Mouse (Mus musculus): Measurements from ENCODE around the gene Ulk3. TPM values are rescaled to one million over a fixed set of nuclear protein-coding genes. Genes with fewer than 3 reads are reported as not detected.

Ulk3 gene
- polyA plus RNA-seq, 1 experiment from 2014 or later, result 17.3 TPM

DNA sequence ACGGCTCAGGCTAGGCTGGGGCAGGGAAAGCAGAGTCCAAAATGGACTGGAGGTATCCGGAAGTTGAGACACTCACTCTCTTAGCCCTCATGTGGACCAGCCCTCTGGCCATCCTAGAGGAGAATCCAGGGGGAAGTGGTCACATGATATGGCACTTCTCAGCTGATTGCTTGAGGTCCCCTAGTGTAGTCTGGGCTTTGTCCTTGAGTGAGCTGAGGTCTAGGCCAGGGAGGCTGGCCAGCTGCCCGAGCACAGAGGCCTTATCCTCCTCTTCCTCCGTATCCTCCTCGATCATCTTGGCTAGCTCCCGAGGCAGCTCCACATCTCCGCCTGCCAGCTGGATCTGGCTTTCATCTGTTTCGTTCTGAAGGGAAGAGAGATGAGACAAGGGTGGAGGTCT lies 12.8 kb downstream of the Ulk3 start:
- no peak overlapping the region for H3K4me3 ChIP-seq
- H3K36me3 ChIP-seq, result no peaks in the 10 kb centered on the region
- 63% methylated on average over 8 of the region's 8 CpGs for WGBS
- ATAC-seq (ENCODE audit: insufficient number of reproducible peaks, insufficient read depth, low FRiP score, low TSS enrichment), result no peak
- peaks cover 12% of the 10 kb centered on the region; the same call in 1 of the 2 replicates for H3K27me3 ChIP-seq
- H3K4me1 ChIP-seq, result peaks cover 30% of the 10 kb centered on the region
- H3K4me2 ChIP-seq (replicated peaks), result no peak overlapping the region
- no peak overlapping the region for H3K9ac ChIP-seq
- no peak overlapping the region for H3K27ac ChIP-seq
- no peaks in the 10 kb centered on the region for H3K9me3 ChIP-seq

DNA sequence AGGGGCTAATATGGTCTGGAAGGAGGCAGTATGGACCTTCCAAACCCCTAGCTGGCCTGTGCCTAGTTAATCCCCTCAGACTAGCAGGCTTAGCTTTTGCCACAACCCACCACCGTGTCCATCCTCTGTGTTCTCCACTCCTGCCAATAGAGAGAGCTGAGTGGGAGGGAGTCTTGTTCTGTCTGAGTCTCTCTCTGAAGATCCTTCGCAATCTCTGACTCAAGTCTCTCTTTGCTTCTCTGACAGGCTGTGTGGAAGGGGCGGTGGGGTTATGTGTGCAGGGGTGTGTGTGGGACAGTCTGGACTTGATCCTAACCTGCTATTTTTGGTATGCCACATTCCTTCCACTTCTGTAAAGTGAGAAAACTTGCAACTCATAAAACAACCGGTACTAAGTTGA lies 15.6 kb downstream of the Ulk3 start:
- 77% methylated on average over 4 of the region's 4 CpGs for WGBS
- Histone ChIP-seq H3K9ac (no peak overlapping the region), H3K4me2 (replicated peaks) (no peak overlapping the region), H3K36me3 (no peaks in the 10 kb centered on the region), H3K4me1 (peaks cover 18% of the 10 kb centered on the region), H3K9me3 (no peaks in the 10 kb centered on the region), H3K4me3 (no peak overlapping the region), H3K27me3 (peaks cover 12% of the 10 kb centered on the region; the same call in 1 of the 2 replicates), H3K27ac (no peak overlapping the region)
- no peak for ATAC-seq (ENCODE audit: insufficient number of reproducible peaks, insufficient read depth, low FRiP score, low TSS enrichment)

DNA sequence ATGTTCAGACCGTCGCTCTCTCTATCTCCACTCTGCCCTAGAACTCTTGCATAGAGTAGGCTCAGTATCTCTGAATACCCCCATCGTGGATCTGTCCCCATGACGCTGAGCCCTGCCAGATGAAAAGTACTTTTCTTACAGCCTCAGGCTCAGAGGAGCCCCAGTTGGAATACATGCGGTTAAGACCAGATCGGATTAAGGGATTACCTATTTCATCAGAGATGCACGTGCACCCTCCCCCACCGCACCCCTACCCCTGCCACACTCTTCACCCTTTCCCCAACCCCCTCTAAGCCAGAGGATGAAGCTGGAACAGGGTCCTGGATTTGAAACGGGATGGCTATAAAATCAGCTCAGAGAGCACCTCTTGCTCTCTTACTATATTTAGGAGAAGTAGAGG lies 16.3 kb downstream of the Ulk3 start:
- Histone ChIP-seq H3K4me2 (replicated peaks) (no peak overlapping the region), H3K4me3 (no peak overlapping the region), H3K27me3 (peaks cover 12% of the 10 kb centered on the region; the same call in 1 of the 2 replicates), H3K36me3 (no peaks in the 10 kb centered on the region), H3K27ac (no peak overlapping the region), H3K9ac (no peak overlapping the region), H3K9me3 (no peaks in the 10 kb centered on the region), H3K4me1 (peaks cover 14% of the 10 kb centered on the region)
- WGBS, result 12% methylated on average over 9 of the region's 9 CpGs
- no peak for ATAC-seq (ENCODE audit: insufficient number of reproducible peaks, insufficient read depth, low FRiP score, low TSS enrichment)

DNA sequence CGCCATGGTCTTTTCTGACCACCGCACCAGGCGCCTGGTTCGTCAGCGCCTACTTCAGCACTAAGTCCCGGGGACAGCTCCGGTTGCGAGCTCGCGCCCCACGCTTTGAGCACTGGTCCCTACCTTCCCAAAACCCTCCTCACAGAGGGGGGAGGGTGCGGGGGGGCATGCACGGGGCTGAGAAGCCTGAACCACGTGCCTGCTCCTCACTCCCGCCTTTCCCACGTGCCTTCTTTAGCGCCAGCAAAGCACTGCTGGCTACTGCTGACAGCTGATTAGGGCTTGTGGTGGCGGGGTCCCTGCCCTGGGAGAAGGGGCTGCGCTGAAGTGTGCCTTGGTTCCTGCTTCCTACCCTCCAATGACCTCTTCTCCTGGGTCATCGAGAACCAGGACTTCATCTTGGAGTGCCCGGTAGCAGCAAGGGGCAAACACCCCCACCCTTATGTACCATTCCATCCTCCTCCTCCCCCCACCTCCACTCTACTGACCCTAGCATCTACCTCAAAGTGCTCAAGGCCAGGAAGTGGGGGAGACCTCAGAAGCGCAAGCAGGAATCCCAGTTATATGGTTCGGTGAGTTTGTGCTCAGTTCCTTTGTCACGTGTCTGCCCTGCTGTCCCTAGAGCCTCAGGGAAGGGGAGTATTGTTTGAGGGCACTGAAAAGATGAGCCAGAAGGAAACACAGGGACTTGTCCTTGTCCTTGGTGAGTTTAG lies 17.0 kb downstream of the Ulk3 start, which contains the start of gene Cplx3:
Gene Cplx3, minus strand, starts transcription at position 143 of the 713 bp plus-strand sequence.
- Histone ChIP-seq H3K4me2 (replicated peaks) (peak within 1 kb of the TSS; percentile 29), H3K27ac (no peak within 1 kb of the TSS), H3K9ac (no peak within 1 kb of the TSS), H3K4me1 (peaks cover 9% of the 10 kb centered on the region; the same call in 1 of the 2 replicates), H3K4me3 (no peak within 1 kb of the TSS), H3K9me3 (no peaks in the 10 kb centered on the region), H3K36me3 (no peaks in the 10 kb centered on the region), H3K27me3 (peaks cover 12% of the 10 kb centered on the region; the same call in 1 of the 2 replicates)
- peak; percentile 82; the same call in 1 of the 2 replicates for ATAC-seq (ENCODE audit: insufficient number of reproducible peaks, insufficient read depth, low FRiP score, low TSS enrichment)
- 5% methylated on average over 24 of the region's 24 CpGs for WGBS

DNA sequence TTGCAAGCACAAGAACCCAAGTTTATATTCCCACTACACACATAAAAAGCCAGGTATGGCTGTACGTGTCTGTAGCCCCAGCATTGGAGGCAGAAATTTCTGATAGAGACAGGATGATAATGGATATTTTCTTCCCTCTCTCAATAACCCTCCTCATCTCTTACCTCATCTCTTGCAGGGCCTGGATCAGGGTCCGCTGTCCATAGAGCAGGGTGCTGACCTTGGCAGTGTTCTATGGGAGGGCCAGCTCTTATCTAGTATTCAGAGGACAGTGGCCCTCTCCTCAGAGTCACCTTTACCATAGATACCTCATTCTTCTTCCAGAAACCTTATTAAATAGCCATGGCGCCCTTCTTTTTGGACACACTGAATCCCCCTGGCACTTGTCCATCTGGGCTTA lies 20.6 kb downstream of the Ulk3 start:
- Histone ChIP-seq H3K4me1 (peaks cover 9% of the 10 kb centered on the region; the same call in 1 of the 2 replicates), H3K9me3 (no peaks in the 10 kb centered on the region), H3K27me3 (peaks cover 7% of the 10 kb centered on the region; the same call in 1 of the 2 replicates), H3K4me2 (replicated peaks) (no peak overlapping the region), H3K4me3 (no peak overlapping the region), H3K27ac (no peak overlapping the region), H3K9ac (no peak overlapping the region), H3K36me3 (no peaks in the 10 kb centered on the region)
- 56% methylated on average over 3 of the region's 3 CpGs for WGBS
- no peak for ATAC-seq (ENCODE audit: insufficient number of reproducible peaks, insufficient read depth, low FRiP score, low TSS enrichment)

DNA sequence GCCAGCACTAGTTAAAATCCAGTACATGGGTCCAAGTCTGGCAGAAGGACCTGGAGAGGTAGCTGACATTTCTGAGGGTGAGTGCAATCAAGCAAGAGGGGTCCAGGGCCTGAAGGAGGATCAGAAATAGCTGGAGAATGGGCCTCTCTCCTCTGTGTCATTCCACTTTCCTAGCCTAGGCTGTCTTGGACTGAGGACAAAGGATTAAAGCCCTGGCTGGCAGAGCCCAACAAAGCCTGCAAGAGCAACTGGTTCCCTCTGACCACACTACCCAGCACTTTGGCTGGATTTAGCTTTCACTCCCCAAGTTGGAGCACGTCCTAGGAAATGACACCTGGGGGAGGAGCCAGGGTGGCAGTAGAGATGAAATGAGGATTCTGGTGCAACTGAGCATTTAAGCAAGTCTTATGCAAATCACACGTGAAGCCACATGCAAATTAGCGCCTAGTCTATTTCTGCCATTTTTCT lies 21.1 kb downstream of the Ulk3 start:
- Histone ChIP-seq H3K4me3 (no peak overlapping the region), H3K27me3 (peaks cover 5% of the 10 kb centered on the region; the same call in 1 of the 2 replicates), H3K27ac (no peak overlapping the region), H3K4me1 (peaks cover 9% of the 10 kb centered on the region; the same call in 1 of the 2 replicates), H3K4me2 (replicated peaks) (no peak overlapping the region), H3K36me3 (no peaks in the 10 kb centered on the region), H3K9ac (no peak overlapping the region), H3K9me3 (no peaks in the 10 kb centered on the region)
- no peak for ATAC-seq (ENCODE audit: insufficient number of reproducible peaks, insufficient read depth, low FRiP score, low TSS enrichment)
- 54% methylated on average over 3 of the region's 3 CpGs for WGBS

DNA sequence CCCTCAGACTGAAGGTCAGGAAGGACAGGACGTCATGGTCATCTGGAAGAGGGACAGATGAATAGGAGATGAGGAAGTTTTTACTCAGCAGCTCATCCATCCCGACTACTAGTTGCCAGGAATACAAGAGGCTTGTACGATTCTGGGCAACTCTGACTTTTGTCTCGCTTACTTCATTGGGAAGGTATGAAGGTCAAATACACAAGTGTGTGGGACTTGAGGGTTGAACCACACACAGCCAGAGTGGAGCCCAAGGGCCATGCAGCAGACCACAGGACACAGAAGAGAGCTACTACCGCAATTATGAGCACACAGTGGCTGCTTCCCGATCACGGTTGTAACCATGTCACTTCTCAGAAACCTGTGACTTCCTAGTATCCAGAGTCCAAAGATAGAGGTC lies 23.3 kb downstream of the Ulk3 start:
- Histone ChIP-seq H3K9me3 (no peaks in the 10 kb centered on the region), H3K4me1 (no peaks in the 10 kb centered on the region), H3K27me3 (no peaks in the 10 kb centered on the region), H3K4me3 (no peak overlapping the region), H3K9ac (no peak overlapping the region), H3K36me3 (no peaks in the 10 kb centered on the region), H3K4me2 (replicated peaks) (no peak overlapping the region), H3K27ac (no peak overlapping the region)
- 77% methylated on average over 7 of the region's 7 CpGs for WGBS
- ATAC-seq (ENCODE audit: insufficient number of reproducible peaks, insufficient read depth, low FRiP score, low TSS enrichment), result no peak

DNA sequence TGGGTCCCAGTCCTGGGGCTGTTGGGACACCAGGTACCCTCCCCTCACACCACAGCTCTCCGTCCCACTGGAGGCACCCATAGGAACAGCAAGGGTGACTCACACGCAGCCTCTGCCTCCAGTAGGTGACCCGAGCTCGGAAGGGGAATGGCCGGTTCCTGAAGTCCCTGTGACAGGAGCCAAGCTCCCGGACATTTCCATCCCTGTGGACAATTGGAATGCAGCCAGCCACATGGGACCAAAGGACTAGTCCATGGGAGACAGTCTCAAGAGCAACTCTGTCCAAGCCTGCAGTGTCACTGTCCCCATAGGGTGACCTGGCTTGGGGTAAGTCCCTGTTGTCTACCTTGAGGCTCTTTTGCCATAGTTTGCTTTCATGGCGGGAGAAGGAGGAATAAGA lies 24.7 kb downstream of the Ulk3 start:
- H3K9me3 ChIP-seq, result no peaks in the 10 kb centered on the region
- no peak overlapping the region for H3K4me3 ChIP-seq
- no peak overlapping the region for H3K27ac ChIP-seq
- H3K36me3 ChIP-seq, result no peaks in the 10 kb centered on the region
- no peak overlapping the region for H3K9ac ChIP-seq
- no peaks in the 10 kb centered on the region for H3K27me3 ChIP-seq
- H3K4me1 ChIP-seq, result no peaks in the 10 kb centered on the region
- no peak overlapping the region for H3K4me2 ChIP-seq (replicated peaks)
- 90% methylated on average over 7 of the region's 7 CpGs for WGBS
- ATAC-seq (ENCODE audit: insufficient number of reproducible peaks, insufficient read depth, low FRiP score, low TSS enrichment), result no peak

DNA sequence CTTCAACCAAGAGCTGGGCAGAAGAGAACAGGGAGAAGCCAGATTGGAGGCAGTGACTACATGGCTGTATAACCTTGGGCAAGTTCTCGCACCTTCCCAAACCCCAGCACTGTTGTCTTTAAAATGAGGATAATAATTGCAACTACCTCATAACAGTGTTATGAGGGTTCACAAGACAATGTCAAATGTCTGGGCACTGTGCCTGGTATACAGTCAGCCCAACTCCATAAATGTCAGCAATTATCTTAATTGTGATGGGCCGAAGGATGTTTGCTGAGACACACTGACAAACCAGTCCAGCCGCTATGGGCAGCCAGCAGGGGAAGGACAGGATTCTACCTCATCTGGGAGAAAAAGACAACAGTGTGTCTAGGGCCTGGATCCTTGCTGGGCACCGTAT lies 25.5 kb downstream of the Ulk3 start:
- Histone ChIP-seq H3K4me2 (replicated peaks) (no peak overlapping the region), H3K4me3 (no peak overlapping the region), H3K36me3 (no peaks in the 10 kb centered on the region), H3K4me1 (no peaks in the 10 kb centered on the region), H3K9ac (no peak overlapping the region), H3K9me3 (no peaks in the 10 kb centered on the region), H3K27ac (no peak overlapping the region), H3K27me3 (no peaks in the 10 kb centered on the region)
- no peak for ATAC-seq (ENCODE audit: insufficient number of reproducible peaks, insufficient read depth, low FRiP score, low TSS enrichment)
- WGBS, result 79% methylated on average over 4 of the region's 4 CpGs

DNA sequence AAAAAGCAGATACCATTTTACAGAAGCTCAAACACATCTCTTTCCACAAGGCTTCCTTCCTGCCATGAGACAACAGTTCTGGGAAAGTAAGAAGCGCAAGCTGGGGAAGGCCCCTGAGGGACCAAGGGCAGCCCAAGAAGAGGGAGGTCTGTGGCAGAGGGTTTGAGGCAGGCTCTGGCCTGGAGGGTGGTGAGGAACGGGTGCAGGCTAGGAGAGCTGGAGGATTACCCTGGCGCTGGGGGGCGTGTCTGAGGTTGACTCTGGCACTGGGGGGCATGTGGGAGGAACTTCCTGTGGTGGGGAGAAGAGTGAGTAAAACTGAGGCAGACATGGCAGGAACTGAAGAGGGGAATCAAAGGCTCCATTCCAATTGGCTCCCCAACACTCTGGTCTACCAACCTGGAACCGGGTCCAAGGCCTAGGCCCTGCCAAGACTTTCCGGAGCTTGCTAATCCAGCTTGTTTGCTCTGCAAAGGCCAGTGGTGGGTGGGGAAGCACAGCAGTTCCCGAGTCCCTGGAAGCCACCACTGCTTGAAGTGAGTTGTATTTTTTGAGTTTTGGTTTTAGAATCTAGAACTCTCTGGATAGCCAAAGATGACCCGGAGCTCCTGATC lies 28.4 kb downstream of the Ulk3 start:
- Histone ChIP-seq H3K36me3 (no peaks in the 10 kb centered on the region), H3K4me2 (replicated peaks) (no peak overlapping the region), H3K4me1 (no peaks in the 10 kb centered on the region), H3K9me3 (no peaks in the 10 kb centered on the region), H3K9ac (no peak overlapping the region), H3K27ac (no peak overlapping the region), H3K4me3 (no peak overlapping the region), H3K27me3 (no peaks in the 10 kb centered on the region)
- WGBS, result 77% methylated on average over 8 of the region's 8 CpGs
- ATAC-seq (ENCODE audit: insufficient number of reproducible peaks, insufficient read depth, low FRiP score, low TSS enrichment), result no peak

DNA sequence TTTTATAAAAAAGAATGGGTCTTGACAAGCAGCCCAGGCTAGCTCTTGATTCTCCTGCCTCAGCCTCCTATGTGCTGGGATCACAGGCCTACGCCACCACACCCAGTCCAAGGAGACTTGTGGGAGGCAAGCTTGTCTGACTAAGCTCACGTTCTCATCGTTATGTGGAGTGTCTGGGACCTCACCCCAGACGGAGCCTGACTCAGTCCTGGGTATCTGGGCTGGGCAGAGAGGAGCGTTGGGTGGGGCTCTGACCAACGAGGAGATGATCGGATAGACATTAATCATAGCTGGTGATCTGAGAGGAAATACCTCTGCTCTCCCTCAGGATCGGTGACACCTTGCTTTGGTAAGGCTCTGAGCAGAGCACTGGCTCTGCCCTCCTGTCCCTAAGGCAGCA lies 29.6 kb downstream of the Ulk3 start:
- 81% methylated on average over 8 of the region's 8 CpGs for WGBS
- H3K27me3 ChIP-seq, result no peaks in the 10 kb centered on the region

DNA sequence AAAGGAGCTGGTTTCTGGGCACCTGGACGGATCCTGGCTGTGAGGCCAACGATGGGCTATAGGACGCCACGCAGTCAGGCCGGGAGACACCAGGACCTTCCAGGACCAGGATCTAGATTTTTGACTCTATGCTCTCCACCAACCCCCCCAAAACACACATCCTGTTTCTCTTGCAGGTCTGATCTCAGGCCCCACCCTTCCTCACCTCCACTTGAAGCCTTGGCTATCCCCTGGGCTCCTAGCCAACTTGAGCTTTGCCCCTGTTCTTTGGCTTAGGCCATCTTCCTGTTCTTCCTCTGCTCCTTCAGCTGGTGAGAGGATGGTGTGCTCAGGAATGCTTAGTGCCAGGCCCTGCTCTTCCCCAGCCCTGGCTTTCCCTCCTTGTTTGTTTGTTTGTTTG lies 31.4 kb downstream of the Ulk3 start, which contains the start of gene Lman1l:
Gene Lman1l, minus strand, starts transcription at position 101 of the 400 bp plus-strand sequence.
- WGBS, result 84% methylated on average over 5 of the region's 5 CpGs

More for the DNA sequence above, 29.6 kb downstream of the Ulk3 start:
- Histone ChIP-seq H3K4me3 (no peak overlapping the region), H3K36me3 (peaks cover under 1% of the 10 kb centered on the region; the same call in 1 of the 2 replicates), H3K27ac (no peak overlapping the region), H3K9me3 (no peaks in the 10 kb centered on the region), H3K9ac (no peak overlapping the region), H3K4me1 (no peaks in the 10 kb centered on the region), H3K4me2 (replicated peaks) (no peak overlapping the region)
- ATAC-seq (ENCODE audit: insufficient number of reproducible peaks, insufficient read depth, low FRiP score, low TSS enrichment), result no peak

More for the DNA sequence above, 31.4 kb downstream of the Ulk3 start, which contains the start of gene Lman1l:
- Histone ChIP-seq H3K27me3 (no peaks in the 10 kb centered on the region), H3K4me3 (no peak within 1 kb of the TSS), H3K36me3 (peaks cover 17% of the 10 kb centered on the region), H3K4me2 (replicated peaks) (no peak within 1 kb of the TSS), H3K9me3 (no peaks in the 10 kb centered on the region), H3K4me1 (no peaks in the 10 kb centered on the region), H3K9ac (no peak within 1 kb of the TSS), H3K27ac (no peak within 1 kb of the TSS)
- ATAC-seq (ENCODE audit: insufficient number of reproducible peaks, insufficient read depth, low FRiP score, low TSS enrichment), result no peak
